Mouse (Mus musculus) heart, embryonic 16.5 days (tissue): ENCODE data around the gene Alox12e. TPM values are rescaled to one million over a fixed set of nuclear protein-coding genes. Genes with fewer than 3 reads are reported as not detected.
"Not testable (repeated sequence)": the region's sequence is repeated elsewhere in the genome, so short reads cannot be mapped to it uniquely, and the experiment has no call there.

ENCODE experiments used
- ATAC-seq: fragments of 200-750 bp; cut with Nextera tagmentation; replicated peaks from 2 replicates; pipeline ENCODE4 v1.8.0; 2017; ENCODE audit warnings: moderate number of reproducible peaks; ENCODE audit not compliant: insufficient read depth, low FRiP score; ENCODE audit errors: extremely low read depth
- H3K27ac ChIP-seq: fragments of 300-500 bp; sonication (generic); 2 replicates; pipeline ENCODE4 v1.5.1; 2014; ENCODE audit warnings: mild to moderate bottlenecking, low read length, control low read depth, moderate library complexity
- H3K27me3 ChIP-seq: fragments of 300-500 bp; sonication (generic); 2 replicates; pipeline ENCODE4 v1.6.1; 2014; ENCODE audit warnings: low read length, mixed read lengths; ENCODE audit not compliant: control insufficient read depth, insufficient read depth
- H3K36me3 ChIP-seq: fragments of 300-500 bp; sonication (generic); 2 replicates; pipeline ENCODE4 v1.6.1; 2014; ENCODE audit not compliant: control insufficient read depth, insufficient read depth
- H3K4me1 ChIP-seq: fragments of 300-500 bp; sonication (generic); 2 replicates; pipeline ENCODE4 v1.6.1; 2014; ENCODE audit warnings: low read length, mixed read lengths; ENCODE audit not compliant: control insufficient read depth, insufficient read depth
- H3K4me2 ChIP-seq: fragments of 300-500 bp; sonication (generic); 2 replicates; pipeline ENCODE4 v1.6.1; 2014; ENCODE audit warnings: low read depth, mild to moderate bottlenecking, control low read depth, low read length
- H3K4me3 ChIP-seq: fragments of 300-500 bp; sonication (generic); 2 replicates; pipeline ENCODE4 v1.5.1; 2014; ENCODE audit warnings: mild to moderate bottlenecking, control low read depth, low read length
- H3K9ac ChIP-seq: fragments of 300-500 bp; sonication (generic); 2 replicates; pipeline ENCODE4 v1.6.1; 2014; ENCODE audit warnings: low read length, control low read depth
- H3K9me3 ChIP-seq: fragments of 300-500 bp; sonication (generic); replicated peaks from 2 replicates; pipeline ENCODE4 v1.6.1; 2016; ENCODE audit warnings: low read length; ENCODE audit not compliant: control insufficient read depth
- WGBS: fragments of 180-500 bp; shearing (Covaris S2); extraction: QIAGEN DNeasy Blood & Tissue Kit; methylation state at CpG from one replicate; pipeline ENCODE4 v1.1.7; 2014; 5-methylcytosine and 5-hydroxymethylcytosine counted together
- polyA plus RNA-seq: library from polyadenylated mRNA; unstranded; fragments of >200 nt; fragmentation: Nextera tagmentation; extraction: Ambion mirVana; gene quantifications from 2 replicates; pipeline ENCODE4 v1.2.1, GENCODE M21; 2015

The Alox12e gene
- 2.8 and 7.2 TPM in 2 replicates for polyA plus RNA-seq

DNA sequence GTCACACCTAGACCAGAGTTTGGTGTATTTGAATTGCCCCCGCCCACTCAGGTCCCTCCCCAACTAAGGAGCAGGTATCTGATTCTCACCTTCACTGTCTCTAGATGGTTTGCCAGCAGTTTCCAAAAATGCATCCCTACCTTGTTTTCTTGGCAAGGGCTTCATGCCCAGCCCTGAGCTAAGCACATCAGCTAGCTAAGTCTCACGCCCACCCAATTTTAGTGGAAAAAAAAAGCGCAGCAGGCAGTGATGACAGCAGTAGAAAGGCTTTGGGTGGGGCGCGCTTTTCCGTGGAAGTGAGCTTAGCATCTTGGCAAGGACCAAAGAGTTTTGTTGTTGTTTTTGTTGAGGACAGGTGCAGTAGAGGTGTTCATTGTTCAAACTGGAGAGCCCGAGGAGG, at the start of gene Alox12e:
Alox12e (minus strand) TSS at position 101 of the 400 bp plus-strand sequence.
- Histone ChIP-seq H3K4me3 (no peak within 1 kb of the TSS), H3K36me3 (no peaks in the 10 kb centered on the region), H3K4me1 (no peaks in the 10 kb centered on the region), H3K4me2 (peak within 1 kb of the TSS; percentile 10; the same call in 1 of the 2 replicates), H3K9ac (no peak within 1 kb of the TSS), H3K9me3 (no peaks in the 10 kb centered on the region), H3K27me3 (peaks cover 43% of the 10 kb centered on the region), H3K27ac (no peak within 1 kb of the TSS)
- ATAC-seq = no peak
- 25% methylated on average over 7 of the region's 7 CpGs for WGBS

DNA sequence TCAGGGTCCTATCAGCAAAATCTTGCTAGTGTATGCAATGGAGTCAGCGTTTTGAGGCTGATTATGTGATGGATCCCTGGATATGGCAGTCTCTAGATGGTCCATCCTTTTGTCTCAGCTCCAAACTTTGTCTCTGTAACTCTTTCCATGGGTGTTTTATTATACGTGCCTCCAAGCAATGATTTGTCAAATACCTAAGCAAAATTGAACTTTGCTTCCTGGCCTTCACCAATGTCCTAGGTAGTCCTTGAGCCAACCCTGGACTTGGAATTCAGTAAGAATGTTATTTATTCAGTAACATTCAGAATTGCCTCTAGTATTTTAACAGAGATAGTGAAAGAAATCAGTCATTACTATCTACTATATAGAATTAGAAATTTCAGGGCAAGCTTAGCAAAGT, 46.2 kb upstream of the Alox12e start:
- not testable (repeated sequence) for H3K9me3 ChIP-seq, H3K4me3 ChIP-seq, H3K4me2 ChIP-seq, H3K36me3 ChIP-seq, ATAC-seq, H3K27me3 ChIP-seq, H3K27ac ChIP-seq, H3K9ac ChIP-seq, H3K4me1 ChIP-seq
- WGBS = 65% methylated on average over 2 of the region's 2 CpGs

- ATAC-seq, H3K36me3 ChIP-seq, H3K27ac ChIP-seq, H3K9me3 ChIP-seq, H3K27me3 ChIP-seq, H3K4me2 ChIP-seq, H3K4me1 ChIP-seq, H3K4me3 ChIP-seq, H3K9ac ChIP-seq: not testable (repeated sequence)
- WGBS = 82% methylated on average over 6 of the region's 6 CpGs
Measured at GRCm38 (mm10) chr11:70367701-70368100, 45.3 kb upstream of the Alox12e start.

DNA sequence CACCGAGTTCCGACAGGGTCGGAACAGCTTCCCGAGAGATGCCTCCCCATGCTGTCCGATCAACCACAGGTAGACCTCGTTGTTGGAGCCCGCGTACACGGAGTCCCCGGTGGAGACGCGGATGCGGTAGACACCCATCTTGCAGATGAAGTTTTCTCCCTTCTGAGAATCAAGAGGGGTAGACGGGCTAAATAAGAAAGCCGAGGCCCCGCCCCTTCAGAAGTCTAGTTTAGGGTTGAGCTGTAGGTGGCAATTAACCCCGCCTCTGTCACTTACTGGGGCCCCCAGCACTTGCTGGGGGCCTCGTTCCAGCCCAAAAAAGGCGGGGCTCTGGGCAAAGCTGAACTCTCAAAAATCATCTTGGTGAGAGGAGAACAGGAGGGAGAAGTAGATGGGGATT, 29.4 kb upstream of the Alox12e start, which contains the start of gene Alox15:
Alox15 (minus strand) TSS at position 164 of the 400 bp plus-strand sequence.
- peak within 1 kb of the TSS; percentile 43 for H3K4me3 ChIP-seq
- H3K4me1 ChIP-seq = peaks cover 6% of the 10 kb centered on the region
- H3K36me3 ChIP-seq = no peaks in the 10 kb centered on the region
- no peak within 1 kb of the TSS for H3K9ac ChIP-seq
- WGBS = 1% methylated on average over 19 of the region's 19 CpGs
- H3K4me2 ChIP-seq = peak within 1 kb of the TSS; percentile 69
- H3K9me3 ChIP-seq = no peaks in the 10 kb centered on the region
- peaks cover 53% of the 10 kb centered on the region for H3K27me3 ChIP-seq
- no peak for ATAC-seq
- no peak within 1 kb of the TSS for H3K27ac ChIP-seq

DNA sequence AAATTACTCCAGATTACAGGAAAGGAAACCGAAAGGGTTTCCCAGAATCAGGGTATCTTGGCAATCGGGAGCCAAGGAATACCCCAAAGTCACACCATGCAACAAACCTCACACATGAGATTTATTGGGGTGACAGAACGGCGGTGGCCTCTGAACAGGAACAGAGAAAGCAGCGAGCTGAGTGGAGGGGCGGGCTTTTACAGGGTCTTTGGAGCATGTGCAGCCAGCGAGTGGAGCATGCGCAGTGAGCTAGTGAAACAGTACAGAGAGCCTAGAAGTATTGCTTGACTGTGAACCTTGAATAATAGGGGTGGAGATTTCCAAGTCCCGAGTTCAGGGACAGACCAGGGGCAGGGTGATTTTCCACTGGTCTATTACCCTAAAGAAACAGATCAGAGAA, 26.2 kb upstream of the Alox12e start:
- Histone ChIP-seq H3K27ac (no peak overlapping the region), H3K4me1 (peaks cover 6% of the 10 kb centered on the region), H3K27me3 (peaks cover 60% of the 10 kb centered on the region), H3K36me3 (no peaks in the 10 kb centered on the region), H3K9ac (no peak overlapping the region), H3K4me2 (no peak overlapping the region), H3K9me3 (no peaks in the 10 kb centered on the region), H3K4me3 (no peak overlapping the region)
- ATAC-seq = no peak
- WGBS = 81% methylated on average over 9 of the region's 9 CpGs

GRCm38 (mm10) chr11:70347861-70348260, 25.4 kb upstream of the Alox12e start:
- no peaks in the 10 kb centered on the region for H3K36me3 ChIP-seq
- H3K4me3 ChIP-seq = no peak overlapping the region
- H3K27ac ChIP-seq = no peak overlapping the region
- H3K9ac ChIP-seq = no peak overlapping the region
- H3K9me3 ChIP-seq = no peaks in the 10 kb centered on the region
- WGBS = 79% methylated on average over 10 of the region's 10 CpGs
- H3K4me2 ChIP-seq = no peak overlapping the region
- ATAC-seq = no peak
- H3K27me3 ChIP-seq = peaks cover 52% of the 10 kb centered on the region
- H3K4me1 ChIP-seq = peaks cover 6% of the 10 kb centered on the region

- no peaks in the 10 kb centered on the region for H3K4me1 ChIP-seq
- H3K4me3 ChIP-seq = no peak overlapping the region
- H3K4me2 ChIP-seq = no peak overlapping the region
- 93% methylated on average over 8 of the region's 8 CpGs for WGBS
- H3K9me3 ChIP-seq = no peaks in the 10 kb centered on the region
- H3K27me3 ChIP-seq = peaks cover 34% of the 10 kb centered on the region
- H3K36me3 ChIP-seq = no peaks in the 10 kb centered on the region
- ATAC-seq = no peak
- H3K27ac ChIP-seq = no peak overlapping the region
- no peak overlapping the region for H3K9ac ChIP-seq
Measured at GRCm38 (mm10) chr11:70345546-70345945, 23.1 kb upstream of the Alox12e start.

- Histone ChIP-seq H3K4me1 (no peaks in the 10 kb centered on the region), H3K9me3 (no peaks in the 10 kb centered on the region), H3K36me3 (no peaks in the 10 kb centered on the region), H3K4me2 (no peak overlapping the region), H3K9ac (no peak overlapping the region), H3K27ac (no peak overlapping the region), H3K27me3 (peaks cover 29% of the 10 kb centered on the region), H3K4me3 (no peak overlapping the region)
- ATAC-seq = no peak
- WGBS = 62% methylated on average over 10 of the region's 10 CpGs
Measured at GRCm38 (mm10) chr11:70345061-70345460, 22.6 kb upstream of the Alox12e start.

GRCm38 (mm10) chr11:70339481-70339880, 17.1 kb upstream of the Alox12e start:
- Histone ChIP-seq H3K4me3 (no peak overlapping the region), H3K4me2 (no peak overlapping the region), H3K9ac (no peak overlapping the region), H3K9me3 (no peaks in the 10 kb centered on the region), H3K27ac (no peak overlapping the region), H3K36me3 (no peaks in the 10 kb centered on the region), H3K27me3 (no peaks in the 10 kb centered on the region), H3K4me1 (no peaks in the 10 kb centered on the region)
- no peak for ATAC-seq
- 34% methylated on average over 7 of the region's 7 CpGs for WGBS
